Mouse (Mus musculus) hindbrain, embryonic 14.5 days (tissue): Measurements from ENCODE around the gene Pdzd2. TPM values are rescaled to one million over a fixed set of nuclear protein-coding genes. Genes with fewer than 3 reads are reported as not detected.

Source experiments
- ATAC-seq: fragments of 200-750 bp; cut with Nextera tagmentation; 2 replicates; pipeline ENCODE4 v1.8.0; 2017; ENCODE audit warnings: moderate number of reproducible peaks, mild to moderate bottlenecking, moderate TSS enrichment, moderate library complexity; ENCODE audit not compliant: low FRiP score
- DNase-seq: peaks from one replicate; pipeline ENCODE4 v3.0.0-alpha.2; 2015; ENCODE audit warnings: low spot score
- H3K27ac ChIP-seq: fragments of 300-500 bp; sonication (generic); 2 replicates; pipeline ENCODE4 v1.5.1; 2014; ENCODE audit warnings: mild to moderate bottlenecking, moderate library complexity
- H3K27me3 ChIP-seq: fragments of 300-500 bp; sonication (generic); 2 replicates; pipeline ENCODE4 v1.6.1; 2014; ENCODE audit warnings: mild to moderate bottlenecking, low read length, mixed read lengths; ENCODE audit not compliant: control insufficient read depth, insufficient read depth
- H3K36me3 ChIP-seq: fragments of 300-500 bp; sonication (generic); replicated peaks from 2 replicates; pipeline ENCODE4 v1.6.1; 2014; ENCODE audit not compliant: control insufficient read depth, insufficient read depth
- H3K4me1 ChIP-seq: fragments of 300-500 bp; sonication (generic); replicated peaks from 2 replicates; pipeline ENCODE4 v1.6.1; 2014; ENCODE audit warnings: antibody characterized with exemption, low read length, mixed read lengths; ENCODE audit not compliant: control insufficient read depth, insufficient read depth
- H3K4me2 ChIP-seq: fragments of 300-500 bp; sonication (generic); replicated peaks from 2 replicates; pipeline ENCODE4 v1.6.1; 2014; ENCODE audit warnings: mild to moderate bottlenecking, moderate library complexity
- H3K4me3 ChIP-seq: fragments of 300-500 bp; sonication (generic); replicated peaks from 2 replicates; pipeline ENCODE4 v1.5.1; 2014; ENCODE audit warnings: mild to moderate bottlenecking, low read length
- H3K9ac ChIP-seq: fragments of 300-500 bp; sonication (generic); 2 replicates; pipeline ENCODE4 v1.6.1; 2014
- H3K9me3 ChIP-seq: fragments of 300-500 bp; sonication (generic); 2 replicates; pipeline ENCODE4 v1.6.1; 2016; ENCODE audit warnings: low read length; ENCODE audit not compliant: control insufficient read depth
- WGBS: fragments of 180-500 bp; shearing (Covaris S2); extraction: QIAGEN DNeasy Blood & Tissue Kit; methylation state at CpG from one replicate; pipeline ENCODE4 v1.1.7; 2014; 5-methylcytosine and 5-hydroxymethylcytosine counted together
- polyA plus RNA-seq: library from polyadenylated mRNA; unstranded; fragments of >200 nt; fragmentation: Nextera tagmentation; extraction: Ambion mirVana; gene quantifications from 2 replicates; pipeline ENCODE4 v1.2.1, GENCODE M21; 2014

Pdzd2 gene
- polyA plus RNA-seq, 1 experiment from 2014 or later, result 15.5 TPM

GRCm38 (mm10) chr15:12566637-12567440 lies 172.9 kb downstream of the Pdzd2 start:
- Histone ChIP-seq H3K4me1 (no peaks in the 10 kb centered on the region), H3K36me3 (no peaks in the 10 kb centered on the region), H3K4me3 (no peak overlapping the region), H3K9ac (no peak overlapping the region), H3K4me2 (no peak overlapping the region), H3K27ac (no peak overlapping the region), H3K9me3 (no peaks in the 10 kb centered on the region), H3K27me3 (no peaks in the 10 kb centered on the region)
- DNase-seq (no peak), ATAC-seq (no peak)
- WGBS, result 86% methylated on average over 11 of the region's 11 CpGs

GRCm38 (mm10) chr15:12565281-12565680 lies 174.4 kb downstream of the Pdzd2 start:
- H3K27me3 ChIP-seq, result no peaks in the 10 kb centered on the region
- H3K9ac ChIP-seq, result no peak overlapping the region
- no peak overlapping the region for H3K27ac ChIP-seq
- H3K4me3 ChIP-seq, result no peak overlapping the region
- H3K4me1 ChIP-seq, result no peaks in the 10 kb centered on the region
- H3K9me3 ChIP-seq, result no peaks in the 10 kb centered on the region
- H3K4me2 ChIP-seq, result no peak overlapping the region
- WGBS, result 90% methylated on average over 8 of the region's 8 CpGs
- no peak for DNase-seq
- no peaks in the 10 kb centered on the region for H3K36me3 ChIP-seq
- no peak for ATAC-seq

- no peak overlapping the region for H3K27ac ChIP-seq
- no peaks in the 10 kb centered on the region for H3K9me3 ChIP-seq
- ATAC-seq (no peak), DNase-seq (no peak)
- no peaks in the 10 kb centered on the region for H3K27me3 ChIP-seq
- no peak overlapping the region for H3K4me2 ChIP-seq
- H3K9ac ChIP-seq, result no peak overlapping the region
- no peaks in the 10 kb centered on the region for H3K36me3 ChIP-seq
- no peaks in the 10 kb centered on the region for H3K4me1 ChIP-seq
- no peak overlapping the region for H3K4me3 ChIP-seq
- 63% methylated on average over 8 of the region's 8 CpGs for WGBS
These were observed 179.2 kb downstream of the Pdzd2 start for GRCm38 (mm10) chr15:12560505-12560904.

GRCm38 (mm10) chr15:12557663-12558436 lies 181.9 kb downstream of the Pdzd2 start:
- Histone ChIP-seq H3K9ac (no peak overlapping the region), H3K4me3 (no peak overlapping the region), H3K4me1 (no peaks in the 10 kb centered on the region), H3K27me3 (no peaks in the 10 kb centered on the region), H3K4me2 (no peak overlapping the region), H3K27ac (no peak overlapping the region), H3K36me3 (no peaks in the 10 kb centered on the region), H3K9me3 (no peaks in the 10 kb centered on the region)
- WGBS, result 72% methylated on average over 11 of the region's 11 CpGs
- no peak for DNase-seq
- no peak for ATAC-seq

- H3K4me2 ChIP-seq, result no peak overlapping the region
- no peak overlapping the region for H3K4me3 ChIP-seq
- H3K9me3 ChIP-seq, result no peaks in the 10 kb centered on the region
- ATAC-seq (no peak), DNase-seq (no peak)
- no peak overlapping the region for H3K27ac ChIP-seq
- H3K9ac ChIP-seq, result no peak overlapping the region
- no peaks in the 10 kb centered on the region for H3K36me3 ChIP-seq
- H3K4me1 ChIP-seq, result peaks cover 19% of the 10 kb centered on the region
- H3K27me3 ChIP-seq, result 0 out of 2 replicates have a peak, but pooled peaks cover 8% of the 10 kb centered on the region
- WGBS, result 73% methylated on average over 3 of the region's 3 CpGs
These were observed 186.5 kb downstream of the Pdzd2 start for GRCm38 (mm10) chr15:12553211-12553610.

- no peak for ATAC-seq
- H3K4me2 ChIP-seq, result no peak overlapping the region
- H3K36me3 ChIP-seq, result no peaks in the 10 kb centered on the region
- no peak overlapping the region for H3K4me3 ChIP-seq
- H3K9ac ChIP-seq, result no peak overlapping the region
- 43% methylated on average over 3 of the region's 3 CpGs for WGBS
- H3K27ac ChIP-seq, result no peak overlapping the region
- H3K9me3 ChIP-seq, result no peaks in the 10 kb centered on the region
- 0 out of 2 replicates have a peak, but pooled peaks cover 8% of the 10 kb centered on the region for H3K27me3 ChIP-seq
- H3K4me1 ChIP-seq, result peaks cover 19% of the 10 kb centered on the region
- no peak for DNase-seq
These were observed 188.8 kb downstream of the Pdzd2 start for GRCm38 (mm10) chr15:12550919-12551318.

GRCm38 (mm10) chr15:12550376-12550775 lies 189.3 kb downstream of the Pdzd2 start:
- ATAC-seq, result no peak
- H3K27me3 ChIP-seq, result 0 out of 2 replicates have a peak, but pooled peaks cover 8% of the 10 kb centered on the region
- 27% methylated on average over 9 of the region's 9 CpGs for WGBS
- peak overlapping the region; percentile 98; the same call in 1 of the 2 replicates for H3K4me2 ChIP-seq
- no peak for DNase-seq
- H3K9ac ChIP-seq, result no peak overlapping the region
- no peak overlapping the region for H3K27ac ChIP-seq
- no peaks in the 10 kb centered on the region for H3K36me3 ChIP-seq
- no peak overlapping the region for H3K4me3 ChIP-seq
- no peaks in the 10 kb centered on the region for H3K9me3 ChIP-seq
- H3K4me1 ChIP-seq, result peaks cover 19% of the 10 kb centered on the region

GRCm38 (mm10) chr15:12549919-12550305 lies 189.8 kb downstream of the Pdzd2 start:
- WGBS, result under 1% methylated on average over 13 of the region's 13 CpGs
- Histone ChIP-seq H3K27me3 (0 out of 2 replicates have a peak, but pooled peaks cover 8% of the 10 kb centered on the region), H3K4me1 (peaks cover 19% of the 10 kb centered on the region), H3K4me2 (peak overlapping the region; percentile 98), H3K9ac (peak overlapping the region; percentile 65; the same call in 1 of the 2 replicates), H3K9me3 (no peaks in the 10 kb centered on the region), H3K4me3 (peak overlapping the region; percentile 42), H3K36me3 (no peaks in the 10 kb centered on the region), H3K27ac (no peak overlapping the region)
- ATAC-seq (no peak; the same call in 1 of the 2 replicates), DNase-seq (no peak)

- Histone ChIP-seq H3K4me1 (peaks cover 22% of the 10 kb centered on the region), H3K27ac (peak overlapping the region; percentile 29; the same call in 1 of the 2 replicates), H3K9me3 (no peaks in the 10 kb centered on the region), H3K4me2 (peak overlapping the region; percentile 98), H3K27me3 (0 out of 2 replicates have a peak, but pooled peaks cover 8% of the 10 kb centered on the region), H3K36me3 (no peaks in the 10 kb centered on the region), H3K9ac (peak overlapping the region; percentile 65), H3K4me3 (peak overlapping the region; percentile 42)
- no peak for DNase-seq
- peak; percentile 62; the same call in 1 of the 2 replicates for ATAC-seq
- WGBS, result under 1% methylated on average over 28 of the region's 28 CpGs
These were observed 190.3 kb downstream of the Pdzd2 start for GRCm38 (mm10) chr15:12549271-12549918.
